Mouse (Mus musculus) intestine, embryonic 15.5 days (tissue): ENCODE results near the gene 1700020A23Rik. TPM values are rescaled to one million over a fixed set of nuclear protein-coding genes. Genes with fewer than 3 reads are reported as not detected.

Experiments used
- ATAC-seq: fragments of 200-750 bp; cut with Nextera tagmentation; 2 replicates; pipeline ENCODE4 v1.8.0; 2017; ENCODE audit warnings: moderate TSS enrichment, moderate library complexity
- H3K27ac ChIP-seq: fragments of 300-500 bp; sonication (generic); 2 replicates; pipeline ENCODE4 v1.5.1; 2015; ENCODE audit warnings: mild to moderate bottlenecking, inconsistent platforms
- H3K27me3 ChIP-seq: fragments of 300-500 bp; sonication (generic); replicated peaks from 2 replicates; pipeline ENCODE4 v1.6.1; 2015; ENCODE audit warnings: inconsistent platforms
- H3K36me3 ChIP-seq: fragments of 300-500 bp; sonication (generic); 2 replicates; pipeline ENCODE4 v1.6.1; 2015; ENCODE audit warnings: inconsistent platforms
- H3K4me1 ChIP-seq: fragments of 300-500 bp; sonication (generic); replicated peaks from 2 replicates; pipeline ENCODE4 v1.6.1; 2015; ENCODE audit warnings: inconsistent platforms
- H3K4me2 ChIP-seq: fragments of 300-500 bp; sonication (generic); replicated peaks from 2 replicates; pipeline ENCODE4 v1.6.1; 2015; ENCODE audit warnings: mild to moderate bottlenecking, inconsistent platforms
- H3K4me3 ChIP-seq: fragments of 300-500 bp; sonication (generic); replicated peaks from 2 replicates; pipeline ENCODE4 v1.5.1; 2015; ENCODE audit warnings: inconsistent platforms
- H3K9ac ChIP-seq: fragments of 300-500 bp; sonication (generic); 2 replicates; pipeline ENCODE4 v1.6.1; 2015; ENCODE audit warnings: inconsistent platforms
- H3K9me3 ChIP-seq: fragments of 300-500 bp; sonication (generic); 2 replicates; pipeline ENCODE4 v1.6.1; 2016; ENCODE audit warnings: inconsistent platforms
- WGBS: fragments of 180-500 bp; shearing (Covaris S2); methylation state at CpG from one replicate; pipeline ENCODE4 v1.1.7; 2015; 5-methylcytosine and 5-hydroxymethylcytosine counted together
- polyA plus RNA-seq: library from polyadenylated mRNA; unstranded; fragments of >200 nt; fragmentation: Nextera tagmentation; extraction: Ambion mirVana; gene quantifications from 2 replicates; pipeline ENCODE4 v1.2.1, GENCODE M21; 2015

The 1700020A23Rik gene
- polyA plus RNA-seq, 1 experiment from 2014 or later, result not detected

- Histone ChIP-seq H3K36me3 (no peaks in the 10 kb centered on the region), H3K27ac (no peak overlapping the region), H3K27me3 (no peaks in the 10 kb centered on the region), H3K9ac (no peak overlapping the region), H3K9me3 (no peaks in the 10 kb centered on the region), H3K4me1 (no peaks in the 10 kb centered on the region), H3K4me2 (no peak overlapping the region), H3K4me3 (no peak overlapping the region)
- no peak for ATAC-seq
- 72% methylated on average over 6 of the region's 6 CpGs for WGBS
Measured at GRCm38 (mm10) chr2:130414094-130414856, 9.2 kb downstream of the 1700020A23Rik start.

GRCm38 (mm10) chr2:130421781-130422620, 16.9 kb downstream of the 1700020A23Rik start:
- Histone ChIP-seq H3K4me2 (no peak overlapping the region), H3K27ac (no peak overlapping the region), H3K4me1 (peaks cover 9% of the 10 kb centered on the region; the same call in 1 of the 2 replicates), H3K27me3 (no peaks in the 10 kb centered on the region), H3K36me3 (no peaks in the 10 kb centered on the region; the same call in 1 of the 2 replicates), H3K9me3 (no peaks in the 10 kb centered on the region), H3K9ac (no peak overlapping the region), H3K4me3 (no peak overlapping the region)
- no peak for ATAC-seq
- WGBS, result 97% methylated on average over 26 of the region's 26 CpGs

- H3K9ac ChIP-seq, result peak overlapping the region; percentile 89
- H3K27ac ChIP-seq, result peak overlapping the region; percentile 93
- H3K4me1 ChIP-seq, result peaks cover 9% of the 10 kb centered on the region; the same call in 1 of the 2 replicates
- H3K9me3 ChIP-seq, result no peaks in the 10 kb centered on the region
- H3K4me3 ChIP-seq, result peak overlapping the region; percentile 71
- no peaks in the 10 kb centered on the region; the same call in 1 of the 2 replicates for H3K36me3 ChIP-seq
- peak; percentile 80 for ATAC-seq
- peak overlapping the region; percentile 92 for H3K4me2 ChIP-seq
- 15% methylated on average over 49 of the region's 49 CpGs for WGBS
- H3K27me3 ChIP-seq, result no peaks in the 10 kb centered on the region
Measured at GRCm38 (mm10) chr2:130423397-130424125, 18.5 kb downstream of the 1700020A23Rik start.

- Histone ChIP-seq H3K27ac (peak within 1 kb of the TSS; percentile 93), H3K4me1 (peaks cover 9% of the 10 kb centered on the region; the same call in 1 of the 2 replicates), H3K9me3 (no peaks in the 10 kb centered on the region), H3K4me2 (peak within 1 kb of the TSS; percentile 92), H3K36me3 (no peaks in the 10 kb centered on the region; the same call in 1 of the 2 replicates), H3K9ac (peak within 1 kb of the TSS; percentile 89), H3K4me3 (peak within 1 kb of the TSS; percentile 71), H3K27me3 (no peaks in the 10 kb centered on the region)
- ATAC-seq, result peak; percentile 98
- under 1% methylated on average over 58 of the region's 58 CpGs for WGBS
Measured at GRCm38 (mm10) chr2:130424126-130424853, 19.2 kb downstream of the 1700020A23Rik start, which contains the start of the genes Vps16 and Pced1a. Gene Vps16, plus strand, starts transcription at chr2:130424339. Gene Pced1a, minus strand, starts transcription at chr2:130424701.

- H3K9ac ChIP-seq, result peak overlapping the region; percentile 89
- no peaks in the 10 kb centered on the region for H3K27me3 ChIP-seq
- WGBS, result 37% methylated on average over 5 of the region's 5 CpGs
- peak overlapping the region; percentile 71 for H3K4me3 ChIP-seq
- H3K9me3 ChIP-seq, result no peaks in the 10 kb centered on the region
- no peaks in the 10 kb centered on the region; the same call in 1 of the 2 replicates for H3K36me3 ChIP-seq
- peaks cover 9% of the 10 kb centered on the region; the same call in 1 of the 2 replicates for H3K4me1 ChIP-seq
- ATAC-seq, result no peak
- no peak overlapping the region for H3K27ac ChIP-seq
- peak overlapping the region; percentile 92 for H3K4me2 ChIP-seq
Measured at GRCm38 (mm10) chr2:130425112-130425511, 20.1 kb downstream of the 1700020A23Rik start.

GRCm38 (mm10) chr2:130429851-130430250, 24.8 kb downstream of the 1700020A23Rik start:
- Histone ChIP-seq H3K4me3 (no peak overlapping the region), H3K4me1 (no peaks in the 10 kb centered on the region; the same call in 1 of the 2 replicates), H3K27me3 (no peaks in the 10 kb centered on the region), H3K9me3 (no peaks in the 10 kb centered on the region), H3K4me2 (no peak overlapping the region), H3K27ac (no peak overlapping the region), H3K36me3 (no peaks in the 10 kb centered on the region), H3K9ac (no peak overlapping the region)
- WGBS, result 55% methylated on average over 2 of the region's 2 CpGs
- no peak for ATAC-seq

- no peak for ATAC-seq
- H3K4me1 ChIP-seq, result no peaks in the 10 kb centered on the region
- WGBS, result 86% methylated on average over 3 of the region's 3 CpGs
- no peaks in the 10 kb centered on the region for H3K9me3 ChIP-seq
- H3K9ac ChIP-seq, result no peak overlapping the region
- H3K4me3 ChIP-seq, result no peak overlapping the region
- no peaks in the 10 kb centered on the region for H3K27me3 ChIP-seq
- no peak overlapping the region for H3K4me2 ChIP-seq
- no peaks in the 10 kb centered on the region for H3K36me3 ChIP-seq
- H3K27ac ChIP-seq, result no peak overlapping the region
Measured at GRCm38 (mm10) chr2:130430484-130430883, 25.4 kb downstream of the 1700020A23Rik start.

- Histone ChIP-seq H3K4me3 (no peak overlapping the region), H3K36me3 (no peaks in the 10 kb centered on the region), H3K9me3 (no peaks in the 10 kb centered on the region), H3K27me3 (no peaks in the 10 kb centered on the region), H3K9ac (no peak overlapping the region), H3K4me1 (no peaks in the 10 kb centered on the region), H3K4me2 (no peak overlapping the region), H3K27ac (no peak overlapping the region)
- 76% methylated on average over 3 of the region's 3 CpGs for WGBS
- no peak for ATAC-seq
Measured at GRCm38 (mm10) chr2:130432157-130432556, 27.1 kb downstream of the 1700020A23Rik start.

GRCm38 (mm10) chr2:130433152-130433551, 28.1 kb downstream of the 1700020A23Rik start:
- ATAC-seq, result peak; percentile 59
- H3K9me3 ChIP-seq, result no peaks in the 10 kb centered on the region
- no peak overlapping the region for H3K4me3 ChIP-seq
- no peaks in the 10 kb centered on the region for H3K4me1 ChIP-seq
- H3K27me3 ChIP-seq, result no peaks in the 10 kb centered on the region
- no peak overlapping the region for H3K4me2 ChIP-seq
- no peak overlapping the region for H3K27ac ChIP-seq
- H3K36me3 ChIP-seq, result peaks cover 3% of the 10 kb centered on the region; the same call in 1 of the 2 replicates
- H3K9ac ChIP-seq, result no peak overlapping the region
- 19% methylated on average over 4 of the region's 4 CpGs for WGBS

- 93% methylated on average over 1 of the region's 1 CpGs for WGBS
- no peak overlapping the region for H3K27ac ChIP-seq
- H3K4me3 ChIP-seq, result no peak overlapping the region
- H3K9me3 ChIP-seq, result no peaks in the 10 kb centered on the region
- H3K27me3 ChIP-seq, result no peaks in the 10 kb centered on the region
- no peak overlapping the region for H3K4me2 ChIP-seq
- no peak overlapping the region for H3K9ac ChIP-seq
- no peak for ATAC-seq
- H3K4me1 ChIP-seq, result no peaks in the 10 kb centered on the region
- peaks cover 33% of the 10 kb centered on the region for H3K36me3 ChIP-seq
Measured at GRCm38 (mm10) chr2:130436769-130437168, 31.7 kb downstream of the 1700020A23Rik start.

- H3K27ac ChIP-seq, result no peak overlapping the region
- no peak for ATAC-seq
- H3K4me2 ChIP-seq, result no peak overlapping the region
- WGBS, result 96% methylated on average over 3 of the region's 3 CpGs
- no peak overlapping the region for H3K4me3 ChIP-seq
- H3K9me3 ChIP-seq, result no peaks in the 10 kb centered on the region
- H3K27me3 ChIP-seq, result no peaks in the 10 kb centered on the region
- peaks cover 50% of the 10 kb centered on the region for H3K36me3 ChIP-seq
- no peaks in the 10 kb centered on the region for H3K4me1 ChIP-seq
- no peak overlapping the region for H3K9ac ChIP-seq
Measured at GRCm38 (mm10) chr2:130438861-130439260, 33.8 kb downstream of the 1700020A23Rik start.
